Mouse (Mus musculus) CD4-positive, CD25-positive, alpha-beta regulatory T cell, adult 2 months (primary cell): ENCODE measurements around the gene Olfr13.
"Not testable (repeated sequence)": the region's sequence is repeated elsewhere in the genome, so short reads cannot be mapped to it uniquely, and the experiment has no call there.

Source experiments
- DNase-seq: peaks from one replicate; pipeline ENCODE4 v3.0.0-alpha.2; 2012; ENCODE audit warnings: low read depth, low spot score

Olfr13 gene

DNA sequence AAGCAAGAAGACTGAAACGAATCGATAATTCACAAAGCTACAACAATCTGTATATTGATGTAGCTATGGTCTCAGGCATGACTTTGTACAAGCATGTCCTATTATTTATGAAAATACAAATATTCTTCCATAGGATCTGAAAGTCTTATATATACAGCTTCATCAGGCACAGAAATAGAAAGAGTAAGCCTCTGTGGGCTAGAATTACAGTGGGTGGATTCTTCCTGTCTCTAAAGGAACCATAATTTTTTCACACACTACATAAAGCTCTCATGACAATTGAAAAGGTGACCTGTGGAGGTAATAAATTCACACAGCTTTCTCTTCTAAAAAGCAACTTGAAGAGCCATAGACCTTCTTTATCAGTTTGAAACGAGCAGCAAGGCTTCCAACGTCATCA, at the start of gene Olfr13:
Gene Olfr13, plus strand, starts transcription at position 301 of the 400 bp plus-strand sequence.
- DNase-seq, result no peak

DNA sequence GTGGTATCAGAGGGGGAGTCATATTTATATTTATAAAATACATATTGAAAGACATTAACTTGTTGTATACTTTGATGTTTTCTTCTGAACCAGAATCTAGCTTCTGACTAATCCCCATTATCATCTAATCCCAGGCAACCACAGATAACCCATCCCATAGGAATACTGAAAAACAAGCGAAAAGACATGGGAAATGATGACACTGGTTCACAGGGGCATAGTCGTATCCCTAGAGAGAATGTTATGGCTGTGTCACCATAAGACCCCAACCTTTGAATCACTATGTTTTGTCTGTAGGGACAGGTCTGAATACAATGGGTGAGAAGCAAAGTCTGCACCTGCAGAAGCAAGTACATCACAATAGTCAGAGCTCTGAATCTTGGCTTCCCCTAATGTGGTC, 25.7 kb upstream of the Olfr13 start, which contains the start of gene Olfr237-ps1:
Gene Olfr237-ps1, plus strand, starts transcription at position 301 of the 400 bp plus-strand sequence.
- DNase-seq, result not testable (repeated sequence)

DNA sequence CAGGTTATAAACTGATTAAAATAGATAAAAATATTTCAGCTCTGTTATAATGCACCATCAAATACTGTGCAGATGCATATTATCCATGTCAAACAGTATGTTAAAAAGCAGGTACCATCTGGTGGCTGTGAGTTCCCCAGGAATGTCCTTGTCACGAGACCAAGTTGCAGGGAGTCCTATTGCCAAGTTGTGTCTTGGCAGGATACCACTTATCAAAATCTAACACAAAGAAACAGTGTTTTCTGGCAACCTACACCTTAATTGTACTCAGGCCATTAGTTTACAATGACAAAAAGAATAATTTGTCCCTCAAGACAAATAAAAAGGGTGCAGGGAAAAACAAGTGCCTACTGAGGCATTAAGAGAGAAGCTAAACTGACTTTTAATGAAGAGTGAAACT, 12.4 kb upstream of the Olfr13 start:
- DNase-seq, result no peak

DNA sequence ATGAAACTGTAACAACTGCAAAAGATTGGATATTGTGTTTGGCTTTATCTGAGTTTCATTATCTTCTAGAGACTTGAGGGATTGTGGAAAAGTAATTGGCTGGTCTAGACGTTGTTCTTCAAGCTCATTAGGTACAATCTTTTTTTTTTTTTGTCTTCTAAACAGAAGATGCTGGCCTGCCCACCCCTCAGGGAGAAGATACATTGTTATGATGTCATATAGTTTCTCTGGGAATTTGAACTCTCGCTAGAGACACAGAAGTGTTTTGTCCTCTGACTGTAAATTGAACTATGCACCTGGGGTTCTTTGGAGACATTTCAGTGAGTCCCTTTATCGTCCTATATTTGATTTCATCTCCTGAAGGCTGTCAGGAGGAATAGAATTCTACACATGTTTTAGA, 9.0 kb upstream of the Olfr13 start, which contains the start of gene Olfr437:
Gene Olfr437, plus strand, starts transcription at position 301 of the 400 bp plus-strand sequence.
- no peak for DNase-seq

DNA sequence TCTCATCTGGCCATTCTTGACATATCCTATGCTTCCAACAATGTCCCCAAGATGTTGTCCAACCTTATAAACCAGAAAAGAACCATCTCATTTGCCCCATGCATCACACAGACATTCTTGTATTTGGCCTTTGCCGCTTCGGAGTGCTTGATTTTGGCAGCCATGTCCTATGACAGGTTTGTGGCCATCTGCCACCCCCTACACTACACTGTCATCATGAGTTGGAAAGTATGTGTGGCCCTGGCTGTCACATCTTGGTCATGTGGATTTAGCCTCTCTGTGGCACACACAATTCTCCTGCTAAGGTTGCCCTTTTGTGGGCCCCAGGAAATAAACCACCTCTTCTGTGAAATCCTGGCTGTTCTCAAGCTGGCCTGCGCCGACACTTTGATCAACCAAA, 4.7 kb upstream of the Olfr13 start:
- DNase-seq, result no peak

DNA sequence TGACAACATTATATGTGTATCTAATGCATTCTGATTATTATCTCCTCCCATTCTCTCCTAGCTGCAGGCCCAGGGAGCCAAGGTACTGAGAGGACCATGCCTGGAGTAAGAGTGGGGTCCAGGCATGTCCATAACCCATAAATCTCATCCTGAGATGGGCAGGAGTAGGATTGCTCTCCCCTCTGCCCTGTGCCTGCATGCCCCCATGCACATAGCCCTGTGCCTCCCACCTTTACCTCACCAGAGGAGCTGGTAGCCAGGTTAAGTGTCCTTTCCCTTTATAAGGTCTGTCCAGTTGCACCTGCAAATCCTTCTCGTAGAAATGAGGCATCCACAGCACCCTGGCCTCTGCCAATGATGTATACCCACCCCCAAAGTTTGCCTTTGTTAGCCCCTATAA, 6.2 kb downstream of the Olfr13 start:
- no peak for DNase-seq

DNA sequence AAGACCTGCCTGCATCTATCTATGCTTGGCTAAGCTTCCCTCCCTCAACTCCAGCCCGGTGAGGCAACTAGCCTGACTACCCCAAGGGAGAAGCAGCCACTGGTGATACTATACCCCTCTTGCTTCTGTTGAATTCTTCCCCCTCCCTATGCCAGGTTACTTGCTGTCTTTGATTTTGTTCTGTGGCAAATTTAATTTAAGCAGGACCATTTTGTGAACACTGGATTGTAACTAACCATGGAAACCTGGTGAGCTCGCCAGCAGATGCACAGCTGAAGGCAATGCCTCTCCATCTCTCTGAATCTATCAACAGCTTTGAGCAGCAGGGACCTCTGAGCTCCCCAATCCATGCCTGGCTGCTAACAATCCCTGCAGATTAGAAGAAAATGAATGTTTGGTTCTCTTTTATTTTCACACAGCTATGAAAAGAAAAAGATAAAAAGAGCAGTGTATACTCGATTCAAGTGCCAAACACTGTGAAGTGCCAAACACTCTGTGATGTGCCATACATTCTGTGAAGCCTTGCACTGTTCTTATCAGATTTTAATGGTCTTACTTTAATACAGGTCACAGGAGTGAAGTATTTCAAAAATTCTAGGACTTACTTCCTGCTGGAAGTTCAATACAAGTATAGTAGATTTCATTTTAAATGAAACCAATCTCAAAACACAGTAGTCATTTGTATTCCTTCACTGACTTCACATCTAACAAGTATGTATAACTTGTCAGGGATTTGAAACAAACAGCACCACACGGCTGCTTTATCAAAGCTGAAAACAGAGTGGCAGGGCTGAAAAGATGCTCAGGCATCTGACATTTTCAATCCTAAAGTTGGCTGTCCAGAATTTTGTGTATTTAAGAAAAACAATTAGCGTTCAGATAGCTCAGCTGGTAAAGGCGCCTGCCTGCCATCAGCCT, 6.9 kb downstream of the Olfr13 start:
- no peak for DNase-seq

DNA sequence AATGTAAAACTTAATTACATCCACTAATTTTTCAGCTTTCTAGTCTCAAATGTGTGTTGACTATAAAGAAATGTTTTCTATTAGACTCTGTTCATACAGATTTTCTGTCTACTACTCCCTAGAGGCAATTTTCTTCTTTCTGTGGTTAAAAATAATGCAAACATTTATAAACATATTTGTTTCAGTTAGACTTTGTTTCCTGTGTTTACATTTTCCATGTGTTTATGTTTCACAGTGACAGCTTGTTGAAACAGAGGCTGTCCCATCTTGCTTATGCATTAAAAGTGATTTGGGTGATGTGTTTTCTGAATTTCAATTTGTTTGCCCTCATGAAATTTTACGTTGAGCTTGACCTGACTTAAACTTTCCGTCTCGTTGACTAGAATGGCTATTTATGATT, 19.0 kb downstream of the Olfr13 start:
- DNase-seq, result no peak

DNA sequence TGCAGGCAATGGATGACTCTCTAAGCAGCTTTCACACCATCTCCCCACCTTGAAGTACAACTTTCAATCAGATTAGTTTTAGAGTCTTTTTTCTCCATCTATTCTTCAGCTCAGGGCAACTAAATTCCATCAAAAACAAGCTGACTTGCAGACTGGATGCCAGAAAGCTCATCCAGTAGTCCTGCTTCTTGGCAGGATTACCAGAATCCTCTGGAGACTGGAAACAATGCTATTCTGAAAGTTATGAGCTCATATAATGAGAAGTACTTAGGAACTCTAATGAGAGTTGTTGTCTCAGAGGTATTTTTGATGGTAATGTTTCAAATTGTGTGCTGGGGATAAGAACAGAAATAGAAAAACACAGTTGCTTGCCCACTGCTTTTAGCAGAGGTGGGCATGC, 24.8 kb downstream of the Olfr13 start, which contains the start of gene Olfr435:
Gene Olfr435, plus strand, starts transcription at position 366 of the 400 bp plus-strand sequence.
- DNase-seq, result no peak

DNA sequence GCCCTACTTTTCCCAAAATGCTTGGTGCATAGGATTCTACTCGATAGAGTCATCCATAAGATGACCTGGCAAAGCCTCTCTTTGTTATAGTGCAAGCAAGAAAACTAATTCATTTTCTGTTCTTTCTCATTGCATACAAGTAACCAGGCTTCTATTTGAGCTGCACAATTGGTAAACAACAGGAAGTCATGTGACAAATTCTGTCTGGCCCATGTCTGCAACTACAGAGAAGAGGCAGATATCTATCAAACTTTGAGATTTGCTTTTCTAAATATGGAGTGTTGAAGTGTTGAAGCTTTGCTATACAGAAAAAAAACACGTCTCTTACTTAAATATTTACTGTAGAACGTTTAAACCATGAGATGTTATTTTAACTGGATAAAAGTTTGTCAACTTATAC, 26.2 kb downstream of the Olfr13 start:
- DNase-seq, result peak; percentile 49

DNA sequence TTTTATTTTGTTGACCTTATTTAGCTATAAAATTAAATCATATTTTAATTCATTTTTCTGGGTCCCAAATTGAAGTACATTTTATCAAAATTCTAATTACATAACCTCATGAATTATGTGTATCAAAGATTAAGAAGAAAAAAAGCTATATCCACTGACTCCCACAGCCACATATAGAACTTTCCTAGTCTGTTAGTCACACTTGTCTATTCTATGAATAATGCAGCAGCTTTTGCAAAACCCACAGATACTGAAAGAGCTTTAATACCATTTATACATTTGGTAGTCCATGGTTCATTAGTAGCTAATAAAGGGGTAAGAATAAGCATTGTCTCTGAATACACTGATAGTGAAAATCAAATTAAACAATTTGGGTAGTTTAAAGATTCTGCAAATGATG, 30.8 kb downstream of the Olfr13 start:
- DNase-seq, result no peak

DNA sequence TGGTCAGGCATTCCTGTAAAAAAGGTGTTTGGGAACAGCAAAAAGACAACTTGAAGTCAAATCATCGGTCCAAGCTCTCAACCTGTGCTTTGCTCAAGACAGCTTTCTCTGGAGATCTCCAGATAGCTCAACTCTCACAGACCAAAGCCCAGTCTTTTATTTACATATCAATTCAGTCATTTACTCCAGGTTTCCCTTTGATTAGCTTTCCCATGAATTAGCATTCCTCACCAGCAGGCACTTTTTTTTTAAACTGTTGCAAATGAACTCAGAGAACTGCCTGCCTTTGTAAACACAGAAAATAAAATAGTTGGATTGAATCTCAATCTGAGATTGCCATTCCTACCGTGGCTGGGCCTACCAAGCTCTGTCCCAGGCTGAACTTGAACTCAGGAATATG, 33.4 kb downstream of the Olfr13 start:
- DNase-seq, result no peak

DNA sequence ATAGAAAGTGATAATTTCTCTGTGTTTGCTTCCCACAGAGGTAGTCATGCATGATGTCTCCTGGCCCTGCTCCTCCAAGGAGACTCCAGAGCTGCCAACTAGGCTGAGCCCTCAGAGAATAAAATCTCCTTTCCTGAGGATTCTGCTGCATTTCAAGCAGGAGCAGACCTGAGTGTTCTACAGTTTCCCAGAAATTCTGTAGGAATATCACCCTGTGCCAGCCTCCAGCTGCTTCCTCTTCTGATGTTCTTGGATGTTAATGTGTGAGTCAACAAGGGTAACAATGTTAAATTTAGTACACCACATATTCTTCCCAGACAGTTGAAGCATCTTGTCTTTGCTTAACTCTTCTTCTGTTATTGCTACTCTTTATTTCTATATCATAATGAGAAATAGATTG, 40.9 kb downstream of the Olfr13 start, which contains the start of gene Olfr434:
Gene Olfr434, plus strand, starts transcription at position 149 of the 400 bp plus-strand sequence.
- DNase-seq, result not testable (repeated sequence)
